Mouse (Mus musculus) CH12.LX (cell line): Measurements from ENCODE around the gene Jagn1. TPM values are rescaled to one million over a fixed set of nuclear protein-coding genes. Genes with fewer than 3 reads are reported as not detected.

Experiments used
- DNase-seq: peaks from one replicate; pipeline ENCODE4 v3.0.0-alpha.2; 2013; ENCODE audit errors: extremely low read depth
- H3K27ac ChIP-seq: 2 replicates; pipeline ENCODE4 v1.5.1; 2012; ENCODE audit warnings: low read depth, mild to moderate bottlenecking, control low read depth, moderate library complexity; ENCODE audit not compliant: insufficient read depth
- H3K27me3 ChIP-seq: replicated peaks from 2 replicates; pipeline ENCODE3; 2012; ENCODE audit warnings: inconsistent platforms
- H3K36me3 ChIP-seq, 2 experiments: replicated peaks in 1 of 2; 2 replicates each; pipeline versions ENCODE3 to v1.6.1; 2012; ENCODE audit warnings: inconsistent platforms in 1 of 2, low read length in 1 of 2, mild to moderate bottlenecking in 1 of 2, mixed read lengths in 1 of 2, moderate library complexity in 1 of 2; ENCODE audit not compliant: control insufficient read depth in 1 of 2, insufficient read depth in 1 of 2
- H3K4me1 ChIP-seq, 2 experiments: 2 replicates each; pipeline ENCODE4 v1.6.1; 2012; ENCODE audit warnings: inconsistent platforms in 1 of 2, moderate library complexity in 1 of 2; ENCODE audit not compliant: insufficient read depth in 2 of 2, control insufficient read depth in 1 of 2
- H3K4me2 ChIP-seq: 2 replicates; pipeline ENCODE4 v1.6.1; 2012; ENCODE audit warnings: low read depth, mild to moderate bottlenecking, control low read depth; ENCODE audit not compliant: poor library complexity, insufficient read depth, severe bottlenecking
- H3K4me3 ChIP-seq, 3 experiments: fragments of 150-350 bp in 1 of 3; sonication (generic) in 1 of 3; replicated peaks in 1 of 3; 2 replicates each; pipeline versions ENCODE3 to v1.5.1; 2011 to 2012; ENCODE audit warnings: low read depth in 2 of 3, low read length in 2 of 3, mild to moderate bottlenecking in 2 of 3, moderate library complexity in 2 of 3, control low read depth in 1 of 3, improper control_type of control experiment in 1 of 3, inconsistent platforms in 1 of 3, mixed read lengths in 1 of 3; ENCODE audit not compliant: poor library complexity in 1 of 3
- H3K79me2 ChIP-seq: replicated peaks from 2 replicates; pipeline ENCODE4 v1.6.1; 2012; ENCODE audit warnings: mild to moderate bottlenecking, moderate library complexity; ENCODE audit not compliant: control insufficient read depth, poor library complexity, insufficient read depth, severe bottlenecking; ENCODE audit errors: extremely low read depth
- H3K9ac ChIP-seq: 2 replicates; pipeline ENCODE4 v1.6.1; 2012; ENCODE audit warnings: low read depth, mild to moderate bottlenecking, control low read depth, moderate library complexity; ENCODE audit not compliant: insufficient read depth
- H3K9me3 ChIP-seq: replicated peaks from 2 replicates; pipeline ENCODE3; 2012; ENCODE audit warnings: low read length, inconsistent platforms, mixed read lengths
- BHLHE40 ChIP-seq: IDR thresholded peaks from 2 replicates; pipeline ENCODE4 v1.6.1; 2011; ENCODE audit warnings: mild to moderate bottlenecking, low read depth, low read length, improper control_type of control experiment
- CHD2 ChIP-seq: IDR thresholded peaks from 2 replicates; pipeline ENCODE4 v1.6.1; 2011; ENCODE audit warnings: low read length, improper control_type of control experiment
- CTCF ChIP-seq, 2 experiments: IDR thresholded peaks in 1 of 2; conservative IDR thresholded peaks in 1 of 2; 2 replicates each; pipeline ENCODE4 v1.5.1; 2011 to 2012; ENCODE audit warnings: low read depth in 2 of 2, low read length in 2 of 2, improper control_type of control experiment in 1 of 2, inconsistent platforms in 1 of 2, mild to moderate bottlenecking in 1 of 2, moderate library complexity in 1 of 2
- HCFC1 ChIP-seq: IDR thresholded peaks from 2 replicates; pipeline ENCODE4 v1.6.1; 2012; ENCODE audit warnings: low read depth, mild to moderate bottlenecking, inconsistent platforms, low read length, improper control_type of control experiment
- JUN ChIP-seq: IDR thresholded peaks from 2 replicates; pipeline ENCODE4 v1.6.1; 2011; ENCODE audit warnings: low read depth, mild to moderate bottlenecking, low read length, improper control_type of control experiment, moderate library complexity; ENCODE audit not compliant: insufficient read depth
- JUND ChIP-seq: conservative IDR thresholded peaks from 2 replicates; pipeline ENCODE4 v1.6.1; 2011; ENCODE audit warnings: low read depth, low read length, improper control_type of control experiment
- KAT2A ChIP-seq: IDR thresholded peaks from 2 replicates; pipeline ENCODE4 v1.6.1; 2012; ENCODE audit warnings: low read length, improper control_type of control experiment, inconsistent platforms; ENCODE audit not compliant: insufficient replicate concordance
- MAFK ChIP-seq: IDR thresholded peaks from 2 replicates; pipeline ENCODE4 v1.6.1; 2011; ENCODE audit warnings: low read length, improper control_type of control experiment; ENCODE audit not compliant: insufficient replicate concordance
- MAX ChIP-seq: IDR thresholded peaks from 2 replicates; pipeline ENCODE4 v1.6.1; 2011; ENCODE audit warnings: low read length, improper control_type of control experiment
- MAZ ChIP-seq: IDR thresholded peaks from 2 replicates; pipeline ENCODE4 v1.6.1; 2012; ENCODE audit warnings: low read depth, mild to moderate bottlenecking, inconsistent platforms, low read length, improper control_type of control experiment, moderate library complexity
- MEF2A ChIP-seq: IDR thresholded peaks from 2 replicates; pipeline ENCODE4 v1.6.1; 2014; ENCODE audit warnings: low read depth, mild to moderate bottlenecking, inconsistent platforms, low read length, improper control_type of control experiment, borderline replicate concordance
- MXI1 ChIP-seq: IDR thresholded peaks from 2 replicates; pipeline ENCODE4 v1.6.1; 2011; ENCODE audit warnings: mild to moderate bottlenecking, low read depth, low read length, improper control_type of control experiment
- MYC ChIP-seq: IDR thresholded peaks from 2 replicates; pipeline ENCODE4 v1.6.1; 2011; ENCODE audit warnings: low read depth, mild to moderate bottlenecking, improper control_type of control experiment, low read length
- POLR2A ChIP-seq: IDR thresholded peaks from 2 replicates; pipeline ENCODE4 v1.6.1; 2011; ENCODE audit warnings: low read depth, mild to moderate bottlenecking, improper control_type of control experiment, low read length
- POLR2AphosphoS2 ChIP-seq: IDR thresholded peaks from 2 replicates; pipeline ENCODE4 v1.6.1; 2011; ENCODE audit warnings: low read depth, low read length, improper control_type of control experiment
- RAD21 ChIP-seq: IDR thresholded peaks from 2 replicates; pipeline ENCODE4 v1.6.1; 2011; ENCODE audit warnings: low read depth, mild to moderate bottlenecking, low read length, improper control_type of control experiment, moderate library complexity
- SIN3A ChIP-seq: IDR thresholded peaks from 2 replicates; pipeline ENCODE4 v1.6.1; 2012; ENCODE audit warnings: low read length, improper control_type of control experiment, inconsistent platforms
- TBP ChIP-seq: conservative IDR thresholded peaks from 2 replicates; pipeline ENCODE4 v1.6.1; 2011; ENCODE audit warnings: low read depth, low read length, improper control_type of control experiment
- TCF12 ChIP-seq: IDR thresholded peaks from 2 replicates; pipeline ENCODE4 v1.6.1; 2014; ENCODE audit warnings: low read depth, mild to moderate bottlenecking, inconsistent platforms, low read length, improper control_type of control experiment
- UBTF ChIP-seq: IDR thresholded peaks from 2 replicates; pipeline ENCODE4 v1.6.1; 2012; ENCODE audit warnings: low read depth, mild to moderate bottlenecking, inconsistent platforms, low read length, improper control_type of control experiment, moderate library complexity
- USF1 ChIP-seq: IDR thresholded peaks from 2 replicates; pipeline ENCODE4 v1.6.1; 2014; ENCODE audit warnings: low read depth, mild to moderate bottlenecking, inconsistent platforms, low read length, improper control_type of control experiment
- USF2 ChIP-seq: conservative IDR thresholded peaks from 2 replicates; pipeline ENCODE4 v1.6.1; 2011; ENCODE audit warnings: low read depth, low read length, improper control_type of control experiment
- ZC3H11A ChIP-seq: IDR thresholded peaks from 2 replicates; pipeline ENCODE4 v1.6.1; 2012; ENCODE audit warnings: low read depth, mild to moderate bottlenecking, inconsistent platforms, low read length, improper control_type of control experiment
- ZKSCAN1 ChIP-seq: IDR thresholded peaks from 2 replicates; pipeline ENCODE4 v1.6.1; 2012; ENCODE audit warnings: low read depth, inconsistent platforms, low read length, improper control_type of control experiment, borderline replicate concordance
- ZMIZ1 ChIP-seq: IDR thresholded peaks from 2 replicates; pipeline ENCODE4 v1.6.1; 2012; ENCODE audit warnings: low read depth, mild to moderate bottlenecking, inconsistent platforms, low read length, improper control_type of control experiment
- dilution Hi-C: fragments of 300-500 bp; cut with MboI; formaldehyde crosslinking; loops from 2 replicates; pipeline ENCODE4 v1.14.3; 2020; ENCODE audit warnings: low sequenced_read_pairs; ENCODE audit not compliant: extremely low pct_unique_long_range_greater_than_20kb, extremely low pct_ligation_motif_present
- in situ Hi-C: fragments of 300-500 bp; cut with MboI; formaldehyde crosslinking; loops from 3 replicates; pipeline ENCODE4 v1.14.3; 2019; ENCODE audit warnings: low sequenced_read_pairs, low pct_ligation_motif_present, low pct_unique_long_range_greater_than_20kb, mixed read lengths
- polyA plus RNA-seq: library from polyadenylated mRNA; unstranded; fragments of >175 nt; gene quantifications from 2 replicates; pipeline ENCODE4 v1.2.1, GENCODE M21; 2012; ENCODE audit warnings: low read depth; ENCODE audit not compliant: insufficient read length
- total RNA-seq, 2 experiments: library from RNA; depleted of rRNA; stranded (reverse); fragments of 300-350 nt in 1 of 2; fragments of >200 nt in 1 of 2; gene quantifications; 2 replicates each; pipeline ENCODE4 v1.2.3; 2012 to 2014

The Jagn1 gene
- total and polyA plus RNA-seq, 3 experiments: 69.2 to 106 (median 88.3) TPM

DNA sequence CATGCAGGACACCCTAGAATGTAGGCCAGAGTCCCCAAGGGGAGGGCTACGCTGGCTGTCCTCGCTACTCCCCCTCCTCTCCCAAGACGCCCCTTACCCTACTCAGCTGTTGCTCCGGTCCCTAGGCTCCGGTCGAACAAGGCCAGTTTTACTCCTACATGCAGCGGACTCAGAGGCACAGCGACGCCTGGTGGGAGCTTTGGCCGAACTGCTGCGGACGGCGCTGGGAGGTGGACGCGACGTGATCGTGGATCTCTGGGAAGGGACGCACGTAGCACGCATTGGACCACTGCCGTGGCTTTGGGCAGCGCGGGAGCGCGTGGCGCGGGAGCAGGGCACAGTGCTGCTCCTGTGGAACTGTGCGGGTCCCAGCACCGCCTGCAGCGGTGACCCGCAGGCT lies 27.1 kb downstream of the Jagn1 start:
- peaks cover 13 to 19% of the 10 kb centered on the region in 2 experiments; a peak in 3 of 4 replicates for H3K4me1 ChIP-seq
- H3K9me3 ChIP-seq: no peaks in the 10 kb centered on the region
- no peak overlapping the region for H3K27ac ChIP-seq
- no peak for DNase-seq
- no peak overlapping the region for H3K4me2 ChIP-seq
- TF ChIP-seq ZKSCAN1 (no peak), MXI1 (no peak), USF1 (no peak), MAFK (no peak), MAX (no peak), SIN3A (no peak), UBTF (no peak), CHD2 (no peak), RAD21 (no peak), MYC (no peak), TCF12 (no peak), ZC3H11A (no peak), ZMIZ1 (no peak), KAT2A (no peak), MAZ (no peak), TBP (no peak), USF2 (no peak), HCFC1 (no peak), MEF2A (no peak)
- in situ Hi-C loops: no loop called here
- H3K9ac ChIP-seq: no peak overlapping the region
- H3K79me2 ChIP-seq: no peaks in the 10 kb centered on the region
- dilution Hi-C loops: no loop called here
- no peak overlapping the region for H3K4me3 ChIP-seq
- H3K27me3 ChIP-seq: peaks cover 40% of the 10 kb centered on the region
- H3K36me3 ChIP-seq: no peaks in the 10 kb centered on the region

GRCm38 (mm10) chr6:113471297-113471936 lies 29.0 kb downstream of the Jagn1 start, which contains the start of gene Il17rc:
Gene Il17rc, plus strand, starts transcription at chr6:113471427.
- TF ChIP-seq JUN: no peak
- no peak for TF ChIP-seq ZMIZ1
- TF ChIP-seq POLR2AphosphoS2: no peak
- TF ChIP-seq USF1: no peak
- no peak for TF ChIP-seq USF2
- TF ChIP-seq ZC3H11A: no peak
- TF ChIP-seq CHD2: no peak
- TF ChIP-seq JUND: no peak
- no peak for TF ChIP-seq BHLHE40
- TF ChIP-seq CTCF (conservative IDR thresholded peaks at IDR 0.05 in 1 of 2, IDR thresholded peaks at IDR 0.05 in 1 of 2; ENCODE audit: low read depth in 2 of 2, low read length in 2 of 2): no peak
- no peak for TF ChIP-seq KAT2A
- no peak for TF ChIP-seq MEF2A
- TF ChIP-seq MAX: no peak
- TF ChIP-seq TBP: no peak
- TF ChIP-seq MXI1: no peak
- TF ChIP-seq MYC: no peak
- TF ChIP-seq POLR2A: no peak
- no peaks in the 10 kb centered on the region for H3K36me3 ChIP-seq
- dilution Hi-C loops: no loop called here
- H3K4me3 ChIP-seq: no peak within 1 kb of the TSS
- H3K79me2 ChIP-seq: no peaks in the 10 kb centered on the region
- in situ Hi-C loops: no loop called here
- H3K27ac ChIP-seq: no peak within 1 kb of the TSS
- H3K4me2 ChIP-seq: no peak within 1 kb of the TSS
- DNase-seq: no peak
- peaks cover 4 to 11% of the 10 kb centered on the region in 2 experiments; a peak in 3 of 4 replicates for H3K4me1 ChIP-seq
- no peaks in the 10 kb centered on the region for H3K9me3 ChIP-seq
- peaks cover 45% of the 10 kb centered on the region for H3K27me3 ChIP-seq
- H3K9ac ChIP-seq: no peak within 1 kb of the TSS
